Mouse (Mus musculus) ovary, adult 18-20 months (tissue): ENCODE results near the gene Sctr.

Source experiments
- DNase-seq: peaks from one replicate; pipeline ENCODE4 v3.0.0; 2022; ENCODE audit warnings: low spot score, mixed read lengths

Sctr gene

GRCm38 (mm10) chr1:120027693-120028092, 21.0 kb downstream of the Sctr start:
- DNase-seq = no peak

- no peak for DNase-seq
Measured at GRCm38 (mm10) chr1:120030474-120030873, 23.8 kb downstream of the Sctr start.

- peak; percentile 63 for DNase-seq
Measured at GRCm38 (mm10) chr1:120032804-120033468, 26.2 kb downstream of the Sctr start.

GRCm38 (mm10) chr1:120033469-120033854, 26.8 kb downstream of the Sctr start:
- no peak for DNase-seq

GRCm38 (mm10) chr1:120034793-120035192, 28.1 kb downstream of the Sctr start:
- DNase-seq = no peak

GRCm38 (mm10) chr1:120035456-120036034, 28.9 kb downstream of the Sctr start:
- DNase-seq = no peak

- DNase-seq = no peak
Measured at GRCm38 (mm10) chr1:120037021-120037683, 30.5 kb downstream of the Sctr start.

- DNase-seq = no peak
Measured at GRCm38 (mm10) chr1:120038594-120038993, 31.9 kb downstream of the Sctr start.

- DNase-seq = no peak
Measured at GRCm38 (mm10) chr1:120042421-120042820, 35.7 kb downstream of the Sctr start.

- DNase-seq = no peak
Measured at GRCm38 (mm10) chr1:120044584-120044983, 37.9 kb downstream of the Sctr start.

GRCm38 (mm10) chr1:120047325-120047724, 40.6 kb downstream of the Sctr start:
- DNase-seq = no peak

GRCm38 (mm10) chr1:120051070-120051469, 44.4 kb downstream of the Sctr start:
- no peak for DNase-seq

GRCm38 (mm10) chr1:120054997-120055396, 48.3 kb downstream of the Sctr start:
- no peak for DNase-seq

- no peak for DNase-seq
Measured at GRCm38 (mm10) chr1:120055475-120055874, 48.8 kb downstream of the Sctr start.

- DNase-seq = no peak
Measured at GRCm38 (mm10) chr1:120056236-120056635, 49.5 kb downstream of the Sctr start.

- no peak for DNase-seq
Measured at GRCm38 (mm10) chr1:120057044-120057443, 50.4 kb downstream of the Sctr start.

GRCm38 (mm10) chr1:120057674-120058430, 51.2 kb downstream of the Sctr start:
- DNase-seq = no peak

GRCm38 (mm10) chr1:120060687-120061086, 54.0 kb downstream of the Sctr start:
- DNase-seq = no peak

- no peak for DNase-seq
Measured at GRCm38 (mm10) chr1:120062231-120062630, 55.5 kb downstream of the Sctr start.

- no peak for DNase-seq
Measured at GRCm38 (mm10) chr1:120064036-120064682, 57.5 kb downstream of the Sctr start.

- no peak for DNase-seq
Measured at GRCm38 (mm10) chr1:120066159-120066558, 59.5 kb downstream of the Sctr start.

GRCm38 (mm10) chr1:120066625-120067024, 59.9 kb downstream of the Sctr start:
- no peak for DNase-seq
